Mouse (Mus musculus): ENCODE measurements around the gene Gstk1. TPM values are rescaled to one million over a fixed set of nuclear protein-coding genes. Genes with fewer than 3 reads are reported as not detected.

Gstk1 gene
- polyA plus RNA-seq, 1 experiment from 2014 or later = 17.7 TPM

GRCm38 (mm10) chr6:42282865-42283528, 37.3 kb downstream of the Gstk1 start:
- peaks cover 81% of the 10 kb centered on the region for H3K36me3 ChIP-seq
- no peaks in the 10 kb centered on the region for H3K9me3 ChIP-seq
- no peak overlapping the region for H3K4me2 ChIP-seq
- H3K27ac ChIP-seq (replicated peaks) = no peak overlapping the region
- no peaks in the 10 kb centered on the region for H3K27me3 ChIP-seq
- ATAC-seq (ENCODE audit: low read depth) = no peak
- H3K4me3 ChIP-seq = no peak overlapping the region
- H3K9ac ChIP-seq = no peak overlapping the region
- WGBS = 83% methylated on average over 5 of the region's 5 CpGs
- H3K4me1 ChIP-seq (replicated peaks) = no peaks in the 10 kb centered on the region

DNA sequence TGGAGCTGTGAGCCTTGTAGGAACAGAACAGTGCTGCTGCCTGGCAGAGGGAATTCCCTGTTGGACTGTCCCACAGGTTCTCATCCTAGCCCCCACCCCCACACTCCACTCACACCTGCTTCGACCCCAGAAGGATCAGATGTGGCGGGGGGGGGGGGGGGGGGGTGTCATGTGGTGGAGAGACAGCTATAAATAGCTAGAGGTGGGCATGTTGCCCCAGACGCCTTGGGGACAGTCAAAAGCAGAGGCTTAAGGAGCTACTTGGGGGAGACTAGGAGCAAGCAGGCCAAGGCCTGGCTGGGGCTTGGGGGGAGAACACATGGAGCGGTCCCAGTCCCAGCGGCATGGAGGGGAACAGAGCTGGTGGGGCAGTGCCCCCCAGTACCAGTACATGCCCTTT, 40.7 kb downstream of the Gstk1 start, which contains the start of gene Clcn1:
Gene Clcn1 (plus strand): TSS at position 238 of the 400 bp plus-strand sequence.
- no peaks in the 10 kb centered on the region for H3K4me1 ChIP-seq (replicated peaks)
- no peaks in the 10 kb centered on the region for H3K9me3 ChIP-seq
- no peaks in the 10 kb centered on the region for H3K27me3 ChIP-seq
- no peak within 1 kb of the TSS for H3K4me3 ChIP-seq
- H3K4me2 ChIP-seq = no peak within 1 kb of the TSS
- ATAC-seq (ENCODE audit: low read depth) = no peak
- WGBS = 74% methylated on average over 4 of the region's 5 CpGs
- H3K36me3 ChIP-seq = peaks cover 67% of the 10 kb centered on the region
- H3K27ac ChIP-seq (replicated peaks) = no peak within 1 kb of the TSS
- no peak within 1 kb of the TSS for H3K9ac ChIP-seq

GRCm38 (mm10) chr6:42287562-42287961, 41.8 kb downstream of the Gstk1 start:
- no peak for ATAC-seq (ENCODE audit: low read depth)
- Histone ChIP-seq H3K4me3 (no peak overlapping the region), H3K36me3 (peaks cover 65% of the 10 kb centered on the region), H3K27ac (replicated peaks) (no peak overlapping the region), H3K4me1 (replicated peaks) (no peaks in the 10 kb centered on the region), H3K9me3 (no peaks in the 10 kb centered on the region), H3K9ac (no peak overlapping the region), H3K27me3 (no peaks in the 10 kb centered on the region), H3K4me2 (no peak overlapping the region)

GRCm38 (mm10) chr6:42293327-42293726, 47.6 kb downstream of the Gstk1 start:
- Histone ChIP-seq H3K4me3 (no peak overlapping the region), H3K4me2 (no peak overlapping the region), H3K9me3 (no peaks in the 10 kb centered on the region), H3K4me1 (replicated peaks) (no peaks in the 10 kb centered on the region), H3K9ac (no peak overlapping the region), H3K27ac (replicated peaks) (no peak overlapping the region), H3K27me3 (no peaks in the 10 kb centered on the region), H3K36me3 (peaks cover 75% of the 10 kb centered on the region)
- ATAC-seq (ENCODE audit: low read depth) = no peak
- WGBS = 88% methylated on average over 6 of the region's 6 CpGs

DNA sequence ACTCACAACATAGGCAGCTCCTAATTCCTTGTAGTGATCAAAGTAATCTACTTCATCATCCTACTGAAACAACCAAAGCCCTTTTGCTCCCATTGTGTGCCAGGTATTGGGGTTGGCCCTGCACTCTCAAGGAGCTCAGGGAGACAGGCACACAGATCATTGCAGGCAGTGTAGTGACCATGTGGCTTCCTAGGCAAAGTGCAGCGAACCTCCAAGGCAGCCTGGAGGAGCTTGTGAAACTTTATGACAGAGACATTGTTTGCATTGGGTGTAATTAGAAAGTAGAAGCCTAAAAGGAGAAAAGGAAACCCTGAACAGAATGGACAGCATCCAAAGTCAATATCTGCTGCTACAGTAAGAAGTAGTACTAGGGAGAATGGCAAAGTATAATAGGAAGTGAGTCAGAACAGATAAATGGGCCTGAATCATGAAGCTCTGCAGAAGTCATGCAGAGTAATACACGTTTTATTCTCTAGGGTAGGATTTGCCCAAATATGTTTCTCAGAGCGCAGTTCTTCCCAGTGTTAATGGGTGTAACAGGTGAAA, 49.9 kb downstream of the Gstk1 start:
- Histone ChIP-seq H3K4me3 (no peak overlapping the region), H3K4me2 (no peak overlapping the region), H3K36me3 (peaks cover 87% of the 10 kb centered on the region), H3K4me1 (replicated peaks) (no peaks in the 10 kb centered on the region), H3K27ac (replicated peaks) (no peak overlapping the region), H3K9me3 (no peaks in the 10 kb centered on the region), H3K27me3 (no peaks in the 10 kb centered on the region), H3K9ac (no peak overlapping the region)
- ATAC-seq (ENCODE audit: low read depth) = no peak
- WGBS = 72% methylated on average over 3 of the region's 3 CpGs

DNA sequence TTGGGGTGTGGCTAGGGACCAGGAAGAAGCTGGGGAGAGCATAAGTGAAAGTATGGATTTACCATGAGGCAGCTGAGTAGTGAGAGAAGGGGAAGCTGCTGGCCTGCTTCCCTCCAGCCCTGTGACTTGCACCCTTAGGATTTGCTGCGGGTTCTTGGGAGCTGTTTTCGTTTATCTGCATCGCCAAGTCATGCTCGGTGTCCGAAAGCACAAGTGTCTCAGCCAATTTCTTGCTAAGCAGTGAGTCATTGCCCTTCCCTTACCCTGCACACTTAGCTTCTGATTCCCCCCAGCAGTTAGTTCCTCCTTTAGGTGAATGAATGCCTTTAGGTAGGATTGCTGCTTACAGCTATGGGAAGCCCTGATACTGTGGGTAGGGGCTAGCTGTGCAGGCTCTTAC, 53.6 kb downstream of the Gstk1 start:
- Histone ChIP-seq H3K27ac (replicated peaks) (no peak overlapping the region), H3K4me2 (no peak overlapping the region), H3K27me3 (no peaks in the 10 kb centered on the region), H3K36me3 (peaks cover 67% of the 10 kb centered on the region), H3K9ac (no peak overlapping the region), H3K9me3 (no peaks in the 10 kb centered on the region), H3K4me3 (no peak overlapping the region), H3K4me1 (replicated peaks) (no peaks in the 10 kb centered on the region)
- WGBS = 92% methylated on average over 5 of the region's 5 CpGs
- ATAC-seq (ENCODE audit: low read depth) = no peak

Other genes with a start within 250 kb of the Gstk1 start
- gene Sva, start 207.5 kb upstream of the Gstk1 start, polyA plus RNA-seq (2015; fragmentation: Nextera tagmentation; extraction: Ambion mirVana) = not detected in 2 replicates
- gene Tas2r139, start 105.0 kb upstream of the Gstk1 start, polyA plus RNA-seq (2015; fragmentation: Nextera tagmentation; extraction: Ambion mirVana) = not detected in 2 replicates
- not detected in 2 replicates for gene Tas2r144, start 30.6 kb upstream of the Gstk1 start, polyA plus RNA-seq (2015; fragmentation: Nextera tagmentation; extraction: Ambion mirVana)
- gene Tmem139, start 16.0 kb downstream of the Gstk1 start, polyA plus RNA-seq (2015; fragmentation: Nextera tagmentation; extraction: Ambion mirVana) = 0.26 and 0.28 TPM in 2 replicates
- 39.1 and 45.5 TPM in 2 replicates for gene Casp2, start 19.1 kb downstream of the Gstk1 start, polyA plus RNA-seq (2015; fragmentation: Nextera tagmentation; extraction: Ambion mirVana)
- gene Clcn1, start 40.8 kb downstream of the Gstk1 start, polyA plus RNA-seq (2015; fragmentation: Nextera tagmentation; extraction: Ambion mirVana) = 1.7 and 2.0 TPM in 2 replicates
- gene Fam131b, start 78.7 kb downstream of the Gstk1 start, polyA plus RNA-seq (2015; fragmentation: Nextera tagmentation; extraction: Ambion mirVana) = 7.4 and 8.1 TPM in 2 replicates
- gene Zyx, start 103.7 kb downstream of the Gstk1 start, polyA plus RNA-seq (2015; fragmentation: Nextera tagmentation; extraction: Ambion mirVana) = 56.4 and 56.5 TPM in 2 replicates
- gene Epha1, start 127.3 kb downstream of the Gstk1 start, polyA plus RNA-seq (2015; fragmentation: Nextera tagmentation; extraction: Ambion mirVana) = 0.24 and 0.61 TPM in 2 replicates
- not detected in 2 replicates for gene Tas2r143, start 154.3 kb downstream of the Gstk1 start, polyA plus RNA-seq (2015; fragmentation: Nextera tagmentation; extraction: Ambion mirVana)
- not detected in 2 replicates for gene Tas2r135, start 159.5 kb downstream of the Gstk1 start, polyA plus RNA-seq (2015; fragmentation: Nextera tagmentation; extraction: Ambion mirVana)
- gene Tas2r126, start 188.6 kb downstream of the Gstk1 start, polyA plus RNA-seq (2015; fragmentation: Nextera tagmentation; extraction: Ambion mirVana) = not detected in 2 replicates
- gene Olfr458, start 219.3 kb downstream of the Gstk1 start, polyA plus RNA-seq (2015; fragmentation: Nextera tagmentation; extraction: Ambion mirVana) = not detected in 2 replicates
- not detected in 2 replicates for gene Olfr457, start 230.4 kb downstream of the Gstk1 start, polyA plus RNA-seq (2015; fragmentation: Nextera tagmentation; extraction: Ambion mirVana)
- not detected in 2 replicates for gene Olfr456, start 241.3 kb downstream of the Gstk1 start, polyA plus RNA-seq (2015; fragmentation: Nextera tagmentation; extraction: Ambion mirVana)